Mouse (Mus musculus): ENCODE data around the gene Klhl33. TPM values are rescaled to one million over a fixed set of nuclear protein-coding genes. Genes with fewer than 3 reads are reported as not detected.

The Klhl33 gene
- polyA plus RNA-seq (2012; rRNA removed) = 0.11 and 0.28 TPM in 2 replicates

DNA sequence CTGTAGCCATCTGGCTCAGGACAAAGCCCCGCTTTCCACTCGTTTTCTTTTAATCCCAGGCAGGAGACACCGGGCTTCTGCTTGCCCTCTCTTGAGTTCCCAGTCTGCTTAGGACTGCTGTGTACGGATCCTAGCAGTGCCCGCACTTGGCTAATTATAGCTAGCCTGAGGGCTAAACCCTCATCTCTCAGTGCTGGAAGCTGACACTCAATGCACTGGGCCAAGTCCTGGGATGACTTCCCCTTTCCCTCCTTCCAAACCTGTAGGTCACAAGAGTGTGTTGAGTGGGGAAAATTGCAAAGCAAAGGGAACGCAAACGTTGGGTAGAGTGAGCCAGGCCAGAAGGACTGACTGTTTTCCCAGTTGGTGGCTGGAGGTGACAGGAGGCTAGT, at the start of gene Klhl33:
Gene Klhl33, minus strand, starts transcription at position 134 of the 392 bp plus-strand sequence.

DNA sequence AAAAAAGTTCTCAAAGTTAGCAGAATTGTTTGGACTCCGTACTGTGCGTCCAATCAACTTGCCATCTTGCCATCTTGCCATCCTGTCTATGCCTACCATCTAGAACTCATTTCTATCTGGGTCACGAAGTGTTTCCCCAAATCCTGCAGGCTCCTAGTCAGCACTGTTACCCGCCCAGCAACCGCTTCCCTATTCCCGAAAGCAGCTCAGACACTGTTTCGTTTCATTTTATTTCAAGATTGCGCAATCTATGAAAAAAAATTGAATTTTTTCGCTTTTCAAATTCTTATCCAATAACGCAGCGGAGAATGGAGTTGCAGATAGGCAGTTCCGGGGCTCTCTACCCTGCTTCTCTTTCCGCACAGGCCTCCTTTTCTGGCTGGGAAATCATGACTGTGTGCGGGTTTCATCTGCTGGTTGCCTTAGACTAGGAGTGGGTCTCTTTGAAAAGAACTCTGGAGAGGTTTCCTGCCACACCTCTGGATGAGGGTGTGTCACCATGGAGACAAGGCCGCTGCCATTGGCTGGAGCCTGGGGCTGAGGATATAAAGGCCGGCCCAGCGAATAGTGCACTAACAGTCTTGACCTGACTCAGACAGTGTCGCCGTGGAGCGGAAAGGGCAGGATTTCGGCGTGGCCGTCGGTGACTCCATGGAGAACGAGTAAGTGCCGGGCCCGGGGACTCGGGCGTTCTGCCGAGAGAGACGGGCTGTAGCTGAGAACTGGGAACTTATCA, 46.8 kb upstream of the Klhl33 start, which contains the start of gene Gm49342:
Gene Gm49342, plus strand, starts transcription at position 586 of the 736 bp plus-strand sequence.

DNA sequence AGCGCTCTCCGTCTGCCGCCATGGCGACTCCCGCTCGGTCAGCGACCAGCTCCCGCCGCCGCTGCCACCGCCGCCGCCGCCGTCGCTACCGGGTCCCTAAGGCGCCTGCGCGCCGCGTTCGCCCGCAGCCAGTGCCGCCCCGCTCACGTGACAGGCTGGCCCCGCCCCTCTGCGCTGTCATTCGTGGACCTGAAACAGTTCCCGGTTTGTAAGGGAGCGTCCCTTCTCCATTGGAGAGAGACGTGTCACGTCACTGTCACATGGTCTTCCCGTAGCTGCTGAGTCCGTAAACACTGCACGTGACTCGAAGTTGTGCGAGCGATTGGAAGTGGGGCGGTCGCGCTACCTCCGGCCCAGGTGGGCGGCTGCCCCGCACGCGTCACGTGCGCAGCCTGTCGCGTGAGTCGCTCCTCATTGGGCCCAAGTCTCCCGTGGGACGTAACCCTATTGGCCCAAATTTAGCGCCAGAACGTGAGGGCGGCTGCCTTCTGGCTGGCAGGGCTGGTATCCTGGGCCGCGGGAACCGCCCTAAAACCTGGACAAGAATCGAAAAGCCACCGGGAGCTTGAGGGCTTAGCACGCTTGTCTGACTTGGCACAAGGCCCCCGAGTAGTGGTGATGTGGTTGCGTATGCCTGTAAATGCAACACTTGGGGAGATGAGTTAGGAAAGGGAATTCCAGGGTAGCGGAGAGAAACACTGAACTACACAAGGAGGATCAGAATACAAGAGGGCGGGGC, 33.6 kb upstream of the Klhl33 start, which contains the start of the genes Pip4p1 and Pnp:
Gene Pip4p1, minus strand, starts transcription at position 103 of the 739 bp plus-strand sequence.
Gene Pnp, plus strand, starts transcription at position 329 of the 739 bp plus-strand sequence.

DNA sequence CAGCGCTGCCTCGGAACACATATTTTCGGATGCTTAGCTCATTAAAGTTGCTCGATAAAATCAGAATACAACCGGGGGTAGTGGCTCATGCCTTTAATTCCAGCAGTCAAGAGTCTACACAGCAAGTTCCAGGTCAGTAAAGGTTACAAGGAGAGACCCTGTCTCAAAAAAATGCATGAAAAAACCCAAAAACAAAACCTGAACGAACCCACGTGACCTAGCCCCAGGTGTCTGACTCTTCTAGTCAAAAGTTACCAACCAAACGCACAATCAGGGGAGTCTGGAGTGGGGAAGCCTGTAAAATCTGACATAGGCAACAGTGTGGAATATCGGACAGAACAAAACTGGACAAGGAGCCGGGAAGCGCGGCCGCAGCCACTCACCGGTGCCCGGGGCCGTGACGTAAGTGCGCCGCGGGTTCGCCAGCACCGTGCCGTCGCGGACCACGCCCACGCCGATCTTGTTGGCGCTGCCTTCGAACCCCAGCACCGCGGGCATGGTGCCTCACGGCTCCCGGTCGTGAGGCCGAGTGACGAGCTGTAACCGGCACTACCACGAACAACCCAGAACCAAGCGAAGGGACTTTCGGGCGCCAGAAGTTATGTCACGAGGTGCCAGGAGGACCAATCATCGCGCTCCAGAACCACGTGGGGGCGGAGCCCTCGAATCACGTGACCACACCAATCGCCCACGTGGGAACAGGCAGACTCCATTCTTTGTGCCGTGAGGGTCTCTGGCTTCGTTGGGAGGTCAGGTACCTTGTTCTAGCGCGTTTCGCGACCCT, 27.2 kb upstream of the Klhl33 start, which contains the start of the genes Osgep and Apex1:
Gene Osgep, minus strand, starts transcription at position 613 of the 784 bp plus-strand sequence.
Gene Apex1, plus strand, starts transcription at position 688 of the 784 bp plus-strand sequence.

DNA sequence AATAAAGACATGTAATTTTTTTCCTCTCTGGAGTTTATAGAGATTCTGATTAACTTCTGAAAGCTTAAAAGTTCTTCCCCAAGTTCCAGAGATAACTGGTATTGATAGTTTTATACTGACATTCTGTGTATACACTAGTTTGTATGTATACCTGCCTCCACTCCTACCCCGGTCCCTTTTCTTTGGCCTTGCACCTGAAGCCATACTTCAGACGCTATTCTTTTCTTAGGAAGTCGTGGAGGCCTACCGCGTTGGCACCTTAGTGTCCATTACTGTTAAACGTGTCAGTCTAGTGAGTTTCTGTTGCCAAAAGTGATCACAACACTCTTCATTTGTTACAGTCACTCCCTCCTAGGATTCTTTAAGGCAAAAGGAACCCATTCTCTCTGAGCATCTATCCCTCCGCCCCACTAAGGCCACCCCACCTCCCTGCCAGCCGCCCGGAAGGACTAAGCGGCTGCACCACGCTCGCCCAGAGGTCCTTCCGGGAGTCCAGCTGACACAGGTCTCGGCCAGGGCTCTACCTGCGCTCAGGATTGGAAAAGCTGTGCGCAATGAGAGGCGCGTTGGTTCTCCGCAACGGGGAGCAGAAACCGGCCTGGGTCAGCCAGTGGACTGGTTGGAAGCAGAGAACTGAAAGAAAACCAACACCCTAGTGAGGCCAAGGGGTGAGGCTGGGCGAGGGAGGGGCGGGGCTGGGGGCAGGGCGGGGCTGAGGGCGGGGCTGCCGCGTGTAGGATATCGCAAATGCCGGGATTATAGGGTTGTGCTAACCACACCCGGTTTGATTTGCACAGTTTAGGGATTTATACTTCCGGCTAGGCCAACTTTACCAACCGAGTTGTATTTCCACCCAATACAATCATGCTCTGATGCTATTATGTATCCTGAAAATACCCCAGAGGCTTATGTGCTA, 27.2 kb downstream of the Klhl33 start, which contains the start of gene Tep1:
Gene Tep1, minus strand, starts transcription at position 672 of the 916 bp plus-strand sequence.

Other genes with a start within 250 kb of the Klhl33 start
- not detected in 2 replicates for gene Olfr747, start 204.3 kb downstream of the Klhl33 start, polyA plus RNA-seq (2012; rRNA removed)
- not detected in 2 replicates for gene Olfr748, start 190.1 kb downstream of the Klhl33 start, polyA plus RNA-seq (2012; rRNA removed)
- not detected in 2 replicates for gene Olfr749, start 152.4 kb downstream of the Klhl33 start, polyA plus RNA-seq (2012; rRNA removed)
- 15.8 and 17.7 TPM in 2 replicates for gene Ttc5, start 112.0 kb downstream of the Klhl33 start, polyA plus RNA-seq (2012; rRNA removed)
- gene Ccnb1ip1, start 89.8 kb downstream of the Klhl33 start, polyA plus RNA-seq (2012; rRNA removed) = not detected in 2 replicates
- gene Parp2, start 89.7 kb downstream of the Klhl33 start, polyA plus RNA-seq (2012; rRNA removed) = 26.4 and 32.7 TPM in 2 replicates
- 5.7 and 6.0 TPM in 2 replicates for gene Tep1, start 26.9 kb downstream of the Klhl33 start, polyA plus RNA-seq (2012; rRNA removed)
- 40.4 and 47.9 TPM in 2 replicates for gene Osgep, start 27.4 kb upstream of the Klhl33 start, polyA plus RNA-seq (2012; rRNA removed)
- 44.1 and 50.6 TPM in 2 replicates for gene Apex1, start 27.5 kb upstream of the Klhl33 start, polyA plus RNA-seq (2012; rRNA removed)
- 35.0 and 41.2 TPM in 2 replicates for gene Pip4p1, start 33.3 kb upstream of the Klhl33 start, polyA plus RNA-seq (2012; rRNA removed)
- gene Pnp, start 33.6 kb upstream of the Klhl33 start, polyA plus RNA-seq (2012; rRNA removed) = 121 and 139 TPM in 2 replicates
- 103 and 127 TPM in 2 replicates for gene Gm49342, start 47.0 kb upstream of the Klhl33 start, polyA plus RNA-seq (2012; rRNA removed)
- 6.7 and 8.1 TPM in 2 replicates for gene Pnp2, start 58.5 kb upstream of the Klhl33 start, polyA plus RNA-seq (2012; rRNA removed)
- gene Rnase10, start 110.2 kb upstream of the Klhl33 start, polyA plus RNA-seq (2012; rRNA removed) = 0.02 and 0.05 TPM in 2 replicates
- not detected in 2 replicates for gene Rnase9, start 144.4 kb upstream of the Klhl33 start, polyA plus RNA-seq (2012; rRNA removed)
- gene Rnase11, start 152.7 kb upstream of the Klhl33 start, polyA plus RNA-seq (2012; rRNA removed) = 0.06 TPM in 1 of 2 replicates, not detected in the other
- 1.3 and 1.7 TPM in 2 replicates for gene Rnase12, start 160.2 kb upstream of the Klhl33 start, polyA plus RNA-seq (2012; rRNA removed)
- gene Olfr750, start 176.9 kb upstream of the Klhl33 start, polyA plus RNA-seq (2012; rRNA removed) = not detected in 2 replicates
- 29.7 and 48.3 TPM in 2 replicates for gene Rnase4, start 193.6 kb upstream of the Klhl33 start, polyA plus RNA-seq (2012; rRNA removed)
- 11.6 and 17.1 TPM in 2 replicates for gene Ang, start 193.6 kb upstream of the Klhl33 start, polyA plus RNA-seq (2012; rRNA removed)
- not detected in 2 replicates for gene Eddm3b, start 216.9 kb upstream of the Klhl33 start, polyA plus RNA-seq (2012; rRNA removed)
- gene Rnase6, start 226.4 kb upstream of the Klhl33 start, polyA plus RNA-seq (2012; rRNA removed) = 2.6 and 4.3 TPM in 2 replicates
- gene Rnase1, start 249.3 kb upstream of the Klhl33 start, polyA plus RNA-seq (2012; rRNA removed) = 0.07 and 0.82 TPM in 2 replicates

Data from liver, embryonic 18 days (tissue).